Mouse (Mus musculus) kidney, adult 11 months (tissue): ENCODE measurements at regions not wholly inside any gene's neighbourhood (a gene's known extent, or its start where the extent isn't known, plus 50 kb on each side); places are given as distances from the start of the nearest gene placed in this dataset.
"Not testable (repeated sequence)": the region's sequence is repeated elsewhere in the genome, so short reads cannot be mapped to it uniquely, and the experiment has no call there.

Experiments
- DNase-seq: peaks from one replicate; pipeline ENCODE4 v3.0.0; 2022

GRCm38 (mm10) chr6:24384193-24384888 is 130.5 kb downstream of the Iqub start:
- no peak for DNase-seq

- no peak for DNase-seq
Observed at GRCm38 (mm10) chr6:24379859-24380258, 135.0 kb downstream of the Iqub start.

- DNase-seq: no peak
Observed at GRCm38 (mm10) chr6:24376728-24377127, 138.1 kb downstream of the Iqub start.

GRCm38 (mm10) chr6:24373161-24373560 is 141.7 kb downstream of the Iqub start:
- DNase-seq: no peak

GRCm38 (mm10) chr6:24371680-24372079 is 143.2 kb downstream of the Iqub start:
- no peak for DNase-seq

GRCm38 (mm10) chr6:24350882-24351281 is 164.0 kb downstream of the Iqub start:
- no peak for DNase-seq

- DNase-seq: no peak
Observed at GRCm38 (mm10) chr6:24348481-24349062, 166.3 kb downstream of the Iqub start.

GRCm38 (mm10) chr6:24347745-24348480 is 167.0 kb downstream of the Iqub start:
- peak; percentile 92 for DNase-seq

- DNase-seq: no peak
Observed at GRCm38 (mm10) chr6:24342471-24342870, 172.4 kb downstream of the Iqub start.

- no peak for DNase-seq
Observed at GRCm38 (mm10) chr6:24342056-24342455, 172.8 kb downstream of the Iqub start.

GRCm38 (mm10) chr6:24340107-24340506 is 172.2 kb upstream of the Slc13a1 start:
- DNase-seq: not testable (repeated sequence)

- no peak for DNase-seq
Observed at GRCm38 (mm10) chr6:24325215-24325614, 157.3 kb upstream of the Slc13a1 start.

GRCm38 (mm10) chr6:24324718-24325117 is 156.8 kb upstream of the Slc13a1 start:
- no peak for DNase-seq

- DNase-seq: peak; percentile 53
Observed at GRCm38 (mm10) chr6:24322371-24322770, 154.5 kb upstream of the Slc13a1 start.

GRCm38 (mm10) chr6:24318862-24319261 is 151.0 kb upstream of the Slc13a1 start:
- DNase-seq: no peak

GRCm38 (mm10) chr6:24310675-24311074 is 142.8 kb upstream of the Slc13a1 start:
- no peak for DNase-seq

- no peak for DNase-seq
Observed at GRCm38 (mm10) chr6:24309810-24310209, 141.9 kb upstream of the Slc13a1 start.

GRCm38 (mm10) chr6:24301681-24302080 is 133.8 kb upstream of the Slc13a1 start:
- DNase-seq: peak; percentile 84

GRCm38 (mm10) chr6:24301146-24301545 is 133.3 kb upstream of the Slc13a1 start:
- DNase-seq: no peak

GRCm38 (mm10) chr6:24298562-24299212 is 130.8 kb upstream of the Slc13a1 start:
- no peak for DNase-seq

- DNase-seq: not testable (repeated sequence)
Observed at GRCm38 (mm10) chr6:24288757-24289156, 120.9 kb upstream of the Slc13a1 start.

- no peak for DNase-seq
Observed at GRCm38 (mm10) chr6:24272821-24273220, 104.9 kb upstream of the Slc13a1 start.

GRCm38 (mm10) chr6:24269633-24270032 is 101.7 kb upstream of the Slc13a1 start:
- DNase-seq: no peak
